Mouse (Mus musculus) intestine, embryonic 16.5 days (tissue): ENCODE data around the gene Gm49405. TPM values are rescaled to one million over a fixed set of nuclear protein-coding genes. Genes with fewer than 3 reads are reported as not detected.
"Not testable (repeated sequence)": the region's sequence is repeated elsewhere in the genome, so short reads cannot be mapped to it uniquely, and the experiment has no call there.

ENCODE experiments used
- ATAC-seq: fragments of 200-750 bp; cut with Nextera tagmentation; 2 replicates; pipeline ENCODE4 v1.8.0; 2017; ENCODE audit warnings: moderate TSS enrichment, moderate library complexity
- H3K27ac ChIP-seq: fragments of 300-500 bp; sonication (generic); 2 replicates; pipeline ENCODE4 v1.5.1; 2014; ENCODE audit warnings: mild to moderate bottlenecking, low read length
- H3K27me3 ChIP-seq: fragments of 300-500 bp; sonication (generic); replicated peaks from 2 replicates; pipeline ENCODE4 v1.6.1; 2014; ENCODE audit warnings: low read length, control low read depth, mixed read lengths; ENCODE audit not compliant: control insufficient read depth, insufficient read depth
- H3K36me3 ChIP-seq: fragments of 300-500 bp; sonication (generic); 2 replicates; pipeline ENCODE4 v1.6.1; 2014; ENCODE audit warnings: low read length, control low read depth; ENCODE audit not compliant: control insufficient read depth, insufficient read depth
- H3K4me1 ChIP-seq: fragments of 300-500 bp; sonication (generic); 2 replicates; pipeline ENCODE4 v1.6.1; 2014; ENCODE audit warnings: low read length, control low read depth, mixed read lengths; ENCODE audit not compliant: control insufficient read depth, insufficient read depth
- H3K4me2 ChIP-seq: fragments of 300-500 bp; sonication (generic); 2 replicates; pipeline ENCODE4 v1.6.1; 2014; ENCODE audit warnings: low read depth, low read length, control low read depth
- H3K4me3 ChIP-seq: fragments of 300-500 bp; sonication (generic); 2 replicates; pipeline ENCODE4 v1.5.1; 2014; ENCODE audit warnings: mild to moderate bottlenecking, low read length
- H3K9ac ChIP-seq: fragments of 300-500 bp; sonication (generic); 2 replicates; pipeline ENCODE4 v1.6.1; 2014; ENCODE audit warnings: low read depth, low read length
- H3K9me3 ChIP-seq: fragments of 300-500 bp; sonication (generic); 2 replicates; pipeline ENCODE4 v1.6.1; 2016; ENCODE audit warnings: low read length, control low read depth; ENCODE audit not compliant: control insufficient read depth
- WGBS: fragments of 180-500 bp; shearing (Covaris S2); extraction: QIAGEN DNeasy Blood & Tissue Kit; methylation state at CpG from one replicate; pipeline ENCODE4 v1.1.7; 2014; 5-methylcytosine and 5-hydroxymethylcytosine counted together
- polyA plus RNA-seq: library from polyadenylated mRNA; unstranded; fragments of >200 nt; fragmentation: Nextera tagmentation; extraction: Ambion mirVana; gene quantifications from 2 replicates; pipeline ENCODE4 v1.2.1, GENCODE M21; 2015

Gene Gm49405
- 2.0 and 2.4 TPM in 2 replicates for polyA plus RNA-seq

DNA sequence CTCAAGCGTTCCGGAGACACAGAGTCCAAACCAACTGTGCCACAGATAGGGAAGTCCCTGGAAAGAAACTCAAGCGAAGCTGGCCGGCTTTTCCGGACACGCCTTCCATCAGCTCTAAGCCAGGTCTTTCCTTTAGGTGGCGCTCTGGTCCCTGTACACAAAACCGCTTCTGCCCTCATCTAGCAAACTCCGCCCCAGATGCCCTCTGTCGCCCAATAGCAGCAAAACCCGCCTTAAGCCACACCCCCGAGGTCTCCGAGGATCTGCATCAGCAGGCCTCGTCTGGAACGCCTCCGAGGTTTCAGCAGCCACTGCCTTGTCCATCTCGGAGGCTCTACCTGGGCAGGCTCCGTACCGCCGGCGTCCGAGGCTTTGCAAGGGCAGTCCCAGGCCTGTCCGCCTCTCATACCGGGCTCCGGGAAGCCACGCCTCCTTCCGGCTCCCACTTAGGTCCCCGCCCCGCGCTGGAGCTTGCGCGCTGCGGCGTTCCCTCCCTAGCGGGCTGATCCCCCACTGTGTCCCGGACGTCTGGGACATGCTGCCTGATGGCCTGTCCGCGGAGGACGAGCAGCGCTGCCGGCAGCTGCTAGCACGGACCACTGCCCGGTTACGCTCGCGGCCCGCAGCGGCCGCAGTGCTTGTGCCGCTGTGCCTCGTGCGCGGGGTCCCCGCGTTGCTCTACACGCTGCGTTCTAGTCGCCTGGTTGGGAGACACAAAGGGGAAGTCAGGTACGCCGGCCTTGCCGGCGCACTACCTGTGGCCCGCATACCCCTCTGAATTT, at the start of gene Gm49405, which contains the start of gene Nudt8:
Gene Gm49405 (plus strand): TSS at position 508 of the 782 bp plus-strand sequence.
Gene Nudt8 (plus strand): TSS at position 462 of the 782 bp plus-strand sequence.
- Histone ChIP-seq H3K9me3 (no peaks in the 10 kb centered on the region), H3K9ac (peak within 1 kb of the TSS; percentile 95), H3K36me3 (no peaks in the 10 kb centered on the region), H3K4me3 (peak within 1 kb of the TSS; percentile 85), H3K27ac (peak within 1 kb of the TSS; percentile 99), H3K4me1 (peaks cover 23% of the 10 kb centered on the region), H3K4me2 (peak within 1 kb of the TSS; percentile 96), H3K27me3 (no peaks in the 10 kb centered on the region)
- ATAC-seq = peak; percentile 92
- WGBS = under 1% methylated on average over 64 of the region's 64 CpGs

DNA sequence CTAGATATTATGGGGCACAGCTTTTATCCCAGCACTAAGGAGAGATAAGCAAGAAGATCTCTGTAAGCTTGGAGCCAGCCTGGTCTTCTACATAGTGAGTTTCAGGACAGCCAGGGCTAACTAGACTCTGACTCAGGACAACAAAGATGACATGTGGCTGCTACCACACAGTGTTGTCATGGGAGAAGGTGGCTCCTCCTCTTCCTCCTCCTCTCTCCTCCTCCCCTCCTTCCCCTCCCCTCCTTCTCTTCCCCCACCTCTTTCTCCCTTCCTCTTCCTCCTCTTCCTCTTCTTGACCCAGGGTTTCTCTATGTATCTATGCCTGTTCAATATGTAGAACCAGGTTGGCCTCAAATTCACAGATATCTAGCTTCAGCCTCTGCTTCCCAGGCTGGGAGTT, 49.0 kb upstream of the Gm49405 start:
- no peak overlapping the region for H3K27ac ChIP-seq
- no peak overlapping the region for H3K4me2 ChIP-seq
- H3K9me3 ChIP-seq = no peaks in the 10 kb centered on the region
- no peak overlapping the region for H3K4me3 ChIP-seq
- no peak overlapping the region for H3K9ac ChIP-seq
- H3K27me3 ChIP-seq = no peaks in the 10 kb centered on the region
- no peak for ATAC-seq
- no peaks in the 10 kb centered on the region for H3K36me3 ChIP-seq
- peaks cover 3% of the 10 kb centered on the region; the same call in 1 of the 2 replicates for H3K4me1 ChIP-seq

DNA sequence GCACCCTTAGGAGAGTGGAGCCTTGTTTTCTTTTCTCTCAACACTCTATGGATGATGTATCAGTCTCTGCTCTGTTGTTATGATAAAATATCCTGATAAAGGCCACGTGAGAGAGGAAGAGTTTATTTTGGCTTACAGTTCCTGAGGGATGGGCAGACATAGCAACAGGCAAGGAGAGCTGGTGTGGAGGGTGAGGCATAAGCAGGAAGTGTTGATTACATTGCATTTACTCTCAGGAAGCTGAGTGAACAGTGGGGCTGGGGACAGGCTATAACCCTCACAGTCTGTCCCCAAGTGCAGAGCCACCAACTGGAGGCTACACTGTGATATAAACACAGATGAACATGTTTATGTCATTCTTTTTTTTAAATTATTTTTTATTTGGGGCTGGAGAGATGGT, 48.3 kb upstream of the Gm49405 start:
- H3K4me1 ChIP-seq = peaks cover 3% of the 10 kb centered on the region; the same call in 1 of the 2 replicates
- H3K27ac ChIP-seq = no peak overlapping the region
- no peak overlapping the region for H3K4me2 ChIP-seq
- H3K27me3 ChIP-seq = no peaks in the 10 kb centered on the region
- ATAC-seq = no peak
- 59% methylated on average over 1 of the region's 1 CpGs for WGBS
- H3K9ac ChIP-seq = no peak overlapping the region
- no peaks in the 10 kb centered on the region for H3K36me3 ChIP-seq
- H3K4me3 ChIP-seq = no peak overlapping the region
- no peaks in the 10 kb centered on the region for H3K9me3 ChIP-seq

DNA sequence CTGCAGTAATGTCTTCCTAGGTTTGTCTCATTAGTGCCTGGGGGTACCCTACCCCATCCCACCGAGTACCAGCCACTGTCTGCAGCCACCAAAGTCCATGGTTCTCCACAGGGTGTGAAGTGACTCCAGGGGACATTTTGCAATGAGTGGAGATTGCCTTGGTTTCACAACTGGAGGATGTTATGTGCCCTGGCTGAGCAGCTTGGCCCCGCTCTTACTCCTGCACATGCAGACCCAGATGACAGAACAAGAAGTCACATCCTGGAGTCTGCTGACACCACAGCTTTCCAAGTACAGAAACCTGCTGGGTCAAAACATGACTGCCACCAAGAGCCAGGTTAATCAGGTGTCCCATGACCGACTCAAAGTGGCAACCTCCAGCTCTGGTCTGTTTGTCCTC, 45.4 kb upstream of the Gm49405 start:
- no peaks in the 10 kb centered on the region for H3K36me3 ChIP-seq
- no peak overlapping the region for H3K4me3 ChIP-seq
- no peak overlapping the region for H3K27ac ChIP-seq
- ATAC-seq = no peak
- H3K9ac ChIP-seq = no peak overlapping the region
- no peak overlapping the region for H3K4me2 ChIP-seq
- no peaks in the 10 kb centered on the region for H3K9me3 ChIP-seq
- no peaks in the 10 kb centered on the region for H3K27me3 ChIP-seq
- peaks cover 3% of the 10 kb centered on the region; the same call in 1 of the 2 replicates for H3K4me1 ChIP-seq
- WGBS = 72% methylated on average over 3 of the region's 3 CpGs

DNA sequence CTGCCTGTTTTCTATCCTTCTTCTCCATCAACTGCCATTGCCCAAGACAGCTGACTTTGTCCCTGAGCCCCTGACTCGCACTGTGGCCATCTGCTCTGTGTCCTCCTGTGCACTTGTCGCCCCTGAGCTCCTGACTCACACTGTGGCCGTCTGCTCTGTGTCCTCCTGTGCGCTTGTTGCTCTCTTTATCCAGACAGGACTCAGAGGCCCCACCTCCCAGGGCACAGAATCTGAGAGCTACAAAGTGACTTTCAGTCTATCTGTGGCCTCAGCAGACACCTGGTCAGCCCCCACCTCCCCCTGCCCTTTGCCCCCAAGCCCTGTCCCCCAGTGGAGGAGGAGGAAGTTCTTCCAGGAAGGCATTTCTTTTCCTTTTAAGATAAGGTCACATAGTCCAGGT, 44.6 kb upstream of the Gm49405 start:
- Histone ChIP-seq H3K9ac (no peak overlapping the region), H3K9me3 (no peaks in the 10 kb centered on the region), H3K4me1 (peaks cover 3% of the 10 kb centered on the region; the same call in 1 of the 2 replicates), H3K27ac (no peak overlapping the region), H3K4me3 (no peak overlapping the region), H3K27me3 (no peaks in the 10 kb centered on the region), H3K36me3 (no peaks in the 10 kb centered on the region), H3K4me2 (no peak overlapping the region)
- ATAC-seq = peak; percentile 80
- WGBS = 31% methylated on average over 4 of the region's 4 CpGs

- H3K27ac ChIP-seq, ATAC-seq, H3K9ac ChIP-seq, H3K4me1 ChIP-seq, H3K36me3 ChIP-seq, H3K9me3 ChIP-seq, H3K27me3 ChIP-seq, H3K4me3 ChIP-seq, H3K4me2 ChIP-seq: not testable (repeated sequence)
- WGBS = 78% methylated on average over 5 of the region's 5 CpGs
Measured at GRCm38 (mm10) chr19:3957296-3958036, 43.0 kb upstream of the Gm49405 start.

GRCm38 (mm10) chr19:3958470-3958869, 42.0 kb upstream of the Gm49405 start, which contains the start of gene Aldh3b3:
Aldh3b3 (plus strand) TSS chr19:3958645.
- no peak for ATAC-seq
- H3K4me2 ChIP-seq = no peak within 1 kb of the TSS
- no peaks in the 10 kb centered on the region for H3K27me3 ChIP-seq
- H3K36me3 ChIP-seq = no peaks in the 10 kb centered on the region
- WGBS = 71% methylated on average over 4 of the region's 4 CpGs
- H3K27ac ChIP-seq = no peak within 1 kb of the TSS
- H3K4me3 ChIP-seq = no peak within 1 kb of the TSS
- no peaks in the 10 kb centered on the region for H3K9me3 ChIP-seq
- H3K9ac ChIP-seq = no peak within 1 kb of the TSS
- peaks cover 3% of the 10 kb centered on the region; the same call in 1 of the 2 replicates for H3K4me1 ChIP-seq

- ATAC-seq = no peak
- Histone ChIP-seq H3K27ac (no peak overlapping the region), H3K27me3 (no peaks in the 10 kb centered on the region), H3K36me3 (no peaks in the 10 kb centered on the region), H3K4me2 (no peak overlapping the region), H3K9ac (no peak overlapping the region), H3K4me3 (no peak overlapping the region), H3K9me3 (no peaks in the 10 kb centered on the region), H3K4me1 (peaks cover 3% of the 10 kb centered on the region; the same call in 1 of the 2 replicates)
Measured at GRCm38 (mm10) chr19:3959030-3959429, 41.4 kb upstream of the Gm49405 start.

DNA sequence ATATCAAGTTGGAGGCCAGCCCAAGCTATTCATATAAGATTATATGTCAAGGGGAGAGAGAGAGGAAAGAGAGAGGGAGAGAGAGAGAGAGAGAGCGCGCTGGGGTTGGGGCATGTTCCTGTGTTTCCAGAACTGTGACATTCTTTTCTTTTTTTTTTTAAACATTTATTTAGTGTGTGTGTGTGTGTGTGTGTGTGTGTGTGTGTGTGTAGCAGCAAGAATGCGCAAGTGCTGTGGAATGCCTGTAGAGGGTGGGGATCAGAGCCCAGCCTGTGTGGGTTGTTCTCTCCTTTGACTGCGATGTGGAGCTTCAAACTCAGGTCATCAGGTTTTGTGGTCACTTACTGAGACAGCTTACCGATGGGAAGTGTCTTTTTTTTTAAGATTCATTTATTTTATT, 40.2 kb upstream of the Gm49405 start:
- no peak for ATAC-seq
- Histone ChIP-seq H3K4me1 (peaks cover 3% of the 10 kb centered on the region; the same call in 1 of the 2 replicates), H3K27me3 (no peaks in the 10 kb centered on the region), H3K4me3 (no peak overlapping the region), H3K27ac (no peak overlapping the region), H3K4me2 (no peak overlapping the region), H3K9ac (no peak overlapping the region), H3K9me3 (no peaks in the 10 kb centered on the region), H3K36me3 (no peaks in the 10 kb centered on the region)
- WGBS = 85% methylated on average over 5 of the region's 5 CpGs
